Mouse (Mus musculus) embryonic facial prominence, embryonic 10.5 days (tissue): Measurements from ENCODE around the gene Adam19. TPM values are rescaled to one million over a fixed set of nuclear protein-coding genes. Genes with fewer than 3 reads are reported as not detected.

Experiments used
- DNase-seq: peaks from one replicate; pipeline ENCODE4 v3.0.0-alpha.2; 2017; ENCODE audit warnings: low spot score
- H3K27ac ChIP-seq: fragments of 300-500 bp; sonication (generic); replicated peaks from 2 replicates; pipeline ENCODE4 v1.5.1; 2016; ENCODE audit warnings: mild to moderate bottlenecking
- H3K27me3 ChIP-seq: fragments of 300-500 bp; sonication (generic); replicated peaks from 2 replicates; pipeline ENCODE4 v1.6.1; 2016; ENCODE audit warnings: low read depth, mild to moderate bottlenecking; ENCODE audit not compliant: poor library complexity, severe bottlenecking
- H3K36me3 ChIP-seq: fragments of 300-500 bp; sonication (generic); replicated peaks from 2 replicates; pipeline ENCODE4 v1.6.1; 2016; ENCODE audit warnings: mild to moderate bottlenecking, moderate library complexity
- H3K4me1 ChIP-seq: fragments of 300-500 bp; sonication (generic); 2 replicates; pipeline ENCODE4 v1.6.1; 2016
- H3K4me3 ChIP-seq: fragments of 300-500 bp; sonication (generic); 2 replicates; pipeline ENCODE4 v1.5.1; 2016; ENCODE audit warnings: mild to moderate bottlenecking, moderate library complexity
- H3K9me3 ChIP-seq: fragments of 300-500 bp; sonication (generic); 2 replicates; pipeline ENCODE4 v1.6.1; 2016; ENCODE audit warnings: mild to moderate bottlenecking
- WGBS: fragments of 180-500 bp; shearing (Covaris S2); methylation state at CpG from one replicate; pipeline ENCODE4 v1.1.7; 2016; 5-methylcytosine and 5-hydroxymethylcytosine counted together
- microRNA-seq: library from miRNA; unstranded; fragments of <30 nt; microRNA quantifications from one replicate; pipeline ENCODE4, GENCODE M21; 2017
- polyA plus RNA-seq: library from polyadenylated mRNA; unstranded; fragments of >200 nt; fragmentation: Nextera tagmentation; extraction: Ambion mirVana; gene quantifications from 2 replicates; pipeline ENCODE4 v1.2.1, GENCODE M21; 2016

The Adam19 gene
- polyA plus RNA-seq, 1 experiment from 2014 or later: 13.9 TPM

GRCm38 (mm10) chr11:46184946-46185345 lies 129.2 kb downstream of the Adam19 start:
- Histone ChIP-seq H3K27ac (no peak overlapping the region; the same call in 1 of the 2 replicates), H3K4me1 (peaks cover 14% of the 10 kb centered on the region), H3K36me3 (no peaks in the 10 kb centered on the region), H3K27me3 (no peaks in the 10 kb centered on the region), H3K4me3 (no peak overlapping the region), H3K9me3 (no peaks in the 10 kb centered on the region)
- DNase-seq: no peak
- WGBS: 81% methylated on average over 3 of the region's 3 CpGs

GRCm38 (mm10) chr11:46185486-46185885 lies 129.7 kb downstream of the Adam19 start:
- H3K9me3 ChIP-seq: no peaks in the 10 kb centered on the region
- H3K36me3 ChIP-seq: no peaks in the 10 kb centered on the region
- H3K27me3 ChIP-seq: no peaks in the 10 kb centered on the region
- no peak overlapping the region; the same call in 1 of the 2 replicates for H3K27ac ChIP-seq
- DNase-seq: peak; percentile 34
- H3K4me1 ChIP-seq: peaks cover 15% of the 10 kb centered on the region
- H3K4me3 ChIP-seq: no peak overlapping the region
- WGBS: 32% methylated on average over 4 of the region's 4 CpGs

- Histone ChIP-seq H3K4me1 (peaks cover 15% of the 10 kb centered on the region), H3K4me3 (no peak overlapping the region), H3K27ac (no peak overlapping the region), H3K27me3 (no peaks in the 10 kb centered on the region), H3K9me3 (no peaks in the 10 kb centered on the region), H3K36me3 (no peaks in the 10 kb centered on the region)
- 61% methylated on average over 2 of the region's 2 CpGs for WGBS
- DNase-seq: peak; percentile 26
These were observed 132.5 kb downstream of the Adam19 start for GRCm38 (mm10) chr11:46188283-46188682.

- Histone ChIP-seq H3K36me3 (peaks cover 27% of the 10 kb centered on the region), H3K9me3 (no peaks in the 10 kb centered on the region), H3K27ac (no peak overlapping the region), H3K27me3 (no peaks in the 10 kb centered on the region), H3K4me1 (peaks cover 12% of the 10 kb centered on the region), H3K4me3 (no peak overlapping the region)
- 38% methylated on average over 4 of the region's 4 CpGs for WGBS
- no peak for DNase-seq
These were observed 138.4 kb downstream of the Adam19 start for GRCm38 (mm10) chr11:46194175-46194574.

Small RNAs within 50 kb of the gene (microRNA-seq; reads per million reads assigned to microRNA genes)
- gene Mir7239 (not detected), gene Mir8100 (not detected)

Other genes starting within 250 kb of the Adam19 start
- 63.7 and 67.8 TPM in 2 replicates for gene Clint1, start 203.9 kb upstream of the Adam19 start, polyA plus RNA-seq
- gene Lsm11, start 111.1 kb upstream of the Adam19 start, polyA plus RNA-seq: 6.4 and 7.3 TPM in 2 replicates
- gene Thg1l, start 100.5 kb upstream of the Adam19 start, polyA plus RNA-seq: 16.6 and 16.7 TPM in 2 replicates
- gene Sox30, start 75.7 kb upstream of the Adam19 start, polyA plus RNA-seq: 0.12 and 0.13 TPM in 2 replicates
- gene Gm12166, start 3.7 kb upstream of the Adam19 start, polyA plus RNA-seq: 2.9 and 3.0 TPM in 2 replicates
- gene Nipal4, start 110.5 kb downstream of the Adam19 start, polyA plus RNA-seq: 0.29 and 0.71 TPM in 2 replicates
- gene Fndc9, start 179.5 kb downstream of the Adam19 start, polyA plus RNA-seq: 0.26 and 0.29 TPM in 2 replicates